Mouse (Mus musculus): Measurements from ENCODE around the gene Rsrp1.

DNA sequence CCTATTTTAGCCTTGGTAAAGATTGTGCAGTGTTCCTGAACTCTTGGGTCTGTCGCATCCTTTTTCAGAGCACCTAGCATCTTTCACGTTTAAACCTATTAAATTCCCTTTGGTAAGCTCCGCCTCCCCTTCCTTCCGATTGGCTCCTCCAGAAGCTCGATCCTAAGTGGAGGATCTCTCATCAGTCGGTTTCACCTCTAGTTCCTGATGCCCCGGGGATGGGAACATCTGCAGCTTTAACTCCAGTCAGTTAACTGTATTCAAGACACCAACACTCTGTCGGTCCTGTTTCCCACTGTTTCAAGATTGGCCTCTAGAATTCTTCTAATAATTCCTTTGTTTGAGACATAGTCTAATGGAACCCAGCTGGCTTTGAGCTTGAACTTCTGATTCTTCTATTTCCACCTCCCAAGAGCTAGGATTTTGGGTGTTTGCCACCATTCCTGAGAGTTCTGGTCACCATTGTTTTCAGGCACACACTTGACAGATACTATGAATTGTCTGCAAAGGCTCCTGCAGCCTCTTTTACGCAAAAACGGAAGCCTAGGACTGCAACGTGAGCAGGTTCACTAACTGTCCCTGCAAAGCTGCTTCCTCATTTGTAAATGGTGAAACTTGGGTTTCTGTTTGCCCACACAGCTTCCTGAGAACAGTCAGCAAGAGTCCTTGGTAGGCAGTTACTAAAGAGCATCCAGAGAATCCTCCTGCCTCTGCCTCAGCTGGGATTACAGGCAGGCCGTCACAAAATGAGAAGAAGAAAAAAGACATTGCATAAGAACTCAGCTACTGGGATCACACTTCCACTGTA lies 3.5 kb upstream of the Rsrp1 start:
- TF ChIP-seq POLR2A (IDR thresholded peaks at IDR 0.05; ENCODE audit: extremely low read depth, insufficient read depth, low read length): no peak
- TF ChIP-seq CTCF (IDR thresholded peaks at IDR 0.05; ENCODE audit: low read depth, low read length): no peak
